Mouse (Mus musculus): Measurements from ENCODE around the gene Arid5b.

The Arid5b gene

GRCm38 (mm10) chr10:68269789-68270188 is 8.8 kb downstream of the Arid5b start:
- DNase-seq (ENCODE audit: low spot score): no peak

GRCm38 (mm10) chr10:68268629-68269028 is 9.9 kb downstream of the Arid5b start:
- DNase-seq (ENCODE audit: low spot score): no peak

- no peak for DNase-seq (ENCODE audit: low spot score)
Observed at GRCm38 (mm10) chr10:68263969-68264688, 14.4 kb downstream of the Arid5b start.

- DNase-seq (ENCODE audit: low spot score): no peak
Observed at GRCm38 (mm10) chr10:68263296-68263968, 15.1 kb downstream of the Arid5b start.

- no peak for DNase-seq (ENCODE audit: low spot score)
Observed at GRCm38 (mm10) chr10:68259601-68260000, 18.9 kb downstream of the Arid5b start.

GRCm38 (mm10) chr10:68257358-68258056 is 21.0 kb downstream of the Arid5b start:
- DNase-seq (ENCODE audit: low spot score): no peak

- no peak for DNase-seq (ENCODE audit: low spot score)
Observed at GRCm38 (mm10) chr10:68256134-68256533, 22.4 kb downstream of the Arid5b start.

- no peak for DNase-seq (ENCODE audit: low spot score)
Observed at GRCm38 (mm10) chr10:68253452-68254117, 25.0 kb downstream of the Arid5b start.

- DNase-seq (ENCODE audit: low spot score): no peak
Observed at GRCm38 (mm10) chr10:68252650-68253049, 25.9 kb downstream of the Arid5b start.

GRCm38 (mm10) chr10:68249355-68249782 is 29.2 kb downstream of the Arid5b start:
- no peak for DNase-seq (ENCODE audit: low spot score)

GRCm38 (mm10) chr10:68248281-68249015 is 30.1 kb downstream of the Arid5b start:
- no peak for DNase-seq (ENCODE audit: low spot score)

- no peak for DNase-seq (ENCODE audit: low spot score)
Observed at GRCm38 (mm10) chr10:68247490-68248280, 30.9 kb downstream of the Arid5b start.

GRCm38 (mm10) chr10:68246603-68247247 is 31.8 kb downstream of the Arid5b start:
- DNase-seq (ENCODE audit: low spot score): no peak

- DNase-seq (ENCODE audit: low spot score): no peak
Observed at GRCm38 (mm10) chr10:68240804-68241485, 37.6 kb downstream of the Arid5b start.

GRCm38 (mm10) chr10:68240094-68240803 is 38.3 kb downstream of the Arid5b start:
- no peak for DNase-seq (ENCODE audit: low spot score)

- no peak for DNase-seq (ENCODE audit: low spot score)
Observed at GRCm38 (mm10) chr10:68239426-68240070, 39.0 kb downstream of the Arid5b start.

GRCm38 (mm10) chr10:68238707-68239425 is 39.7 kb downstream of the Arid5b start:
- no peak for DNase-seq (ENCODE audit: low spot score)

- no peak for DNase-seq (ENCODE audit: low spot score)
Observed at GRCm38 (mm10) chr10:68238182-68238581, 40.4 kb downstream of the Arid5b start.

All from ovary, postnatal 14 days (tissue).